Mouse (Mus musculus): Measurements from ENCODE around the gene Efna1. TPM values are rescaled to one million over a fixed set of nuclear protein-coding genes. Genes with fewer than 3 reads are reported as not detected.

Gene Efna1
- polyA plus RNA-seq, 1 experiment from 2014 or later, result 33.0 TPM

GRCm38 (mm10) chr3:89243609-89244008 is 37.3 kb downstream of the Efna1 start:
- peaks cover 21% of the 10 kb centered on the region for H3K27me3 ChIP-seq (ENCODE audit: control insufficient read depth, insufficient read depth, low read length)
- peak overlapping the region; percentile 44 for H3K4me2 ChIP-seq
- no peaks in the 10 kb centered on the region; the same call in 1 of the 2 replicates for H3K36me3 ChIP-seq (ENCODE audit: control insufficient read depth, insufficient read depth, low read length)
- H3K4me3 ChIP-seq (ENCODE audit: low read depth, low read length), result peak overlapping the region; percentile 14; the same call in 1 of the 2 replicates
- no peak overlapping the region for H3K27ac ChIP-seq (ENCODE audit: low read depth, low read length)
- no peak for ATAC-seq (replicated peaks; ENCODE audit: insufficient number of reproducible peaks, low FRiP score, low TSS enrichment)
- H3K9me3 ChIP-seq (replicated peaks; ENCODE audit: control insufficient read depth, low read length), result no peaks in the 10 kb centered on the region
- peaks cover 22% of the 10 kb centered on the region for H3K4me1 ChIP-seq (ENCODE audit: control insufficient read depth, insufficient read depth, low read length)
- 14% methylated on average over 14 of the region's 14 CpGs for WGBS (ENCODE audit: insufficient replicate concordance)
- H3K9ac ChIP-seq (ENCODE audit: low read depth, low read length), result no peak overlapping the region

GRCm38 (mm10) chr3:89242331-89242895 is 38.5 kb downstream of the Efna1 start:
- WGBS (ENCODE audit: insufficient replicate concordance), result 69% methylated on average over 9 of the region's 9 CpGs
- H3K9ac ChIP-seq (ENCODE audit: low read depth, low read length), result no peak overlapping the region
- no peaks in the 10 kb centered on the region for H3K36me3 ChIP-seq (ENCODE audit: control insufficient read depth, insufficient read depth, low read length)
- ATAC-seq (replicated peaks; ENCODE audit: insufficient number of reproducible peaks, low FRiP score, low TSS enrichment), result no peak
- H3K4me2 ChIP-seq, result no peak overlapping the region
- H3K4me1 ChIP-seq (ENCODE audit: control insufficient read depth, insufficient read depth, low read length), result peaks cover 19% of the 10 kb centered on the region
- no peak overlapping the region for H3K27ac ChIP-seq (ENCODE audit: low read depth, low read length)
- H3K27me3 ChIP-seq (ENCODE audit: control insufficient read depth, insufficient read depth, low read length), result peaks cover 21% of the 10 kb centered on the region
- no peaks in the 10 kb centered on the region for H3K9me3 ChIP-seq (replicated peaks; ENCODE audit: control insufficient read depth, low read length)
- H3K4me3 ChIP-seq (ENCODE audit: low read depth, low read length), result no peak overlapping the region

- ATAC-seq (replicated peaks; ENCODE audit: insufficient number of reproducible peaks, low FRiP score, low TSS enrichment), result no peak
- no peak overlapping the region for H3K4me2 ChIP-seq
- no peak overlapping the region for H3K27ac ChIP-seq (ENCODE audit: low read depth, low read length)
- H3K9me3 ChIP-seq (replicated peaks; ENCODE audit: control insufficient read depth, low read length), result no peaks in the 10 kb centered on the region
- 67% methylated on average over 12 of the region's 12 CpGs for WGBS (ENCODE audit: insufficient replicate concordance)
- no peaks in the 10 kb centered on the region for H3K4me1 ChIP-seq (ENCODE audit: control insufficient read depth, insufficient read depth, low read length)
- H3K4me3 ChIP-seq (ENCODE audit: low read depth, low read length), result no peak overlapping the region
- no peaks in the 10 kb centered on the region for H3K36me3 ChIP-seq (ENCODE audit: control insufficient read depth, insufficient read depth, low read length)
- peaks cover 7% of the 10 kb centered on the region for H3K27me3 ChIP-seq (ENCODE audit: control insufficient read depth, insufficient read depth, low read length)
- H3K9ac ChIP-seq (ENCODE audit: low read depth, low read length), result no peak overlapping the region
These were observed 42.4 kb downstream of the Efna1 start for GRCm38 (mm10) chr3:89238494-89238893.

GRCm38 (mm10) chr3:89237682-89238081 is 43.3 kb downstream of the Efna1 start:
- H3K4me3 ChIP-seq (ENCODE audit: low read depth, low read length), result no peak overlapping the region

GRCm38 (mm10) chr3:89236516-89236915 is 44.4 kb downstream of the Efna1 start:
- no peak overlapping the region for H3K4me2 ChIP-seq
- 84% methylated on average over 10 of the region's 10 CpGs for WGBS (ENCODE audit: insufficient replicate concordance)
- no peak overlapping the region for H3K27ac ChIP-seq (ENCODE audit: low read depth, low read length)
- H3K27me3 ChIP-seq (ENCODE audit: control insufficient read depth, insufficient read depth, low read length), result peaks cover 7% of the 10 kb centered on the region
- no peak for ATAC-seq (replicated peaks; ENCODE audit: insufficient number of reproducible peaks, low FRiP score, low TSS enrichment)
- no peak overlapping the region for H3K9ac ChIP-seq (ENCODE audit: low read depth, low read length)
- H3K9me3 ChIP-seq (replicated peaks; ENCODE audit: control insufficient read depth, low read length), result no peaks in the 10 kb centered on the region
- H3K36me3 ChIP-seq (ENCODE audit: control insufficient read depth, insufficient read depth, low read length), result no peaks in the 10 kb centered on the region
- no peaks in the 10 kb centered on the region for H3K4me1 ChIP-seq (ENCODE audit: control insufficient read depth, insufficient read depth, low read length)
- no peak overlapping the region for H3K4me3 ChIP-seq (ENCODE audit: low read depth, low read length)

More at GRCm38 (mm10) chr3:89237682-89238081, 43.3 kb downstream of the Efna1 start:
- peaks cover 7% of the 10 kb centered on the region for H3K27me3 ChIP-seq (ENCODE audit: control insufficient read depth, insufficient read depth, low read length)
- no peaks in the 10 kb centered on the region for H3K36me3 ChIP-seq (ENCODE audit: control insufficient read depth, insufficient read depth, low read length)
- no peak overlapping the region for H3K9ac ChIP-seq (ENCODE audit: low read depth, low read length)
- no peaks in the 10 kb centered on the region for H3K4me1 ChIP-seq (ENCODE audit: control insufficient read depth, insufficient read depth, low read length)
- ATAC-seq (replicated peaks; ENCODE audit: insufficient number of reproducible peaks, low FRiP score, low TSS enrichment), result no peak
- H3K9me3 ChIP-seq (replicated peaks; ENCODE audit: control insufficient read depth, low read length), result no peaks in the 10 kb centered on the region
- H3K27ac ChIP-seq (ENCODE audit: low read depth, low read length), result no peak overlapping the region
- H3K4me2 ChIP-seq, result no peak overlapping the region
- 91% methylated on average over 21 of the region's 21 CpGs for WGBS (ENCODE audit: insufficient replicate concordance)

GRCm38 (mm10) chr3:89233562-89234110 is 47.3 kb downstream of the Efna1 start:
- H3K9me3 ChIP-seq (replicated peaks; ENCODE audit: control insufficient read depth, low read length), result no peaks in the 10 kb centered on the region
- H3K36me3 ChIP-seq (ENCODE audit: control insufficient read depth, insufficient read depth, low read length), result no peaks in the 10 kb centered on the region
- H3K9ac ChIP-seq (ENCODE audit: low read depth, low read length), result no peak overlapping the region
- no peak overlapping the region for H3K4me3 ChIP-seq (ENCODE audit: low read depth, low read length)
- ATAC-seq (replicated peaks; ENCODE audit: insufficient number of reproducible peaks, low FRiP score, low TSS enrichment), result no peak
- H3K27me3 ChIP-seq (ENCODE audit: control insufficient read depth, insufficient read depth, low read length), result peaks cover 24% of the 10 kb centered on the region
- H3K4me2 ChIP-seq, result peak overlapping the region; percentile 23; the same call in 1 of the 2 replicates
- 70% methylated on average over 14 of the region's 14 CpGs for WGBS (ENCODE audit: insufficient replicate concordance)
- H3K4me1 ChIP-seq (ENCODE audit: control insufficient read depth, insufficient read depth, low read length), result peaks cover under 1% of the 10 kb centered on the region; the same call in 1 of the 2 replicates
- no peak overlapping the region for H3K27ac ChIP-seq (ENCODE audit: low read depth, low read length)

- H3K4me1 ChIP-seq (ENCODE audit: control insufficient read depth, insufficient read depth, low read length), result peaks cover 7% of the 10 kb centered on the region; the same call in 1 of the 2 replicates
- peaks cover 24% of the 10 kb centered on the region for H3K27me3 ChIP-seq (ENCODE audit: control insufficient read depth, insufficient read depth, low read length)
- no peak overlapping the region for H3K4me2 ChIP-seq
- ATAC-seq (replicated peaks; ENCODE audit: insufficient number of reproducible peaks, low FRiP score, low TSS enrichment), result no peak
- no peak overlapping the region for H3K9ac ChIP-seq (ENCODE audit: low read depth, low read length)
- H3K9me3 ChIP-seq (replicated peaks; ENCODE audit: control insufficient read depth, low read length), result no peaks in the 10 kb centered on the region
- no peak overlapping the region for H3K27ac ChIP-seq (ENCODE audit: low read depth, low read length)
- no peaks in the 10 kb centered on the region for H3K36me3 ChIP-seq (ENCODE audit: control insufficient read depth, insufficient read depth, low read length)
- 62% methylated on average over 6 of the region's 6 CpGs for WGBS (ENCODE audit: insufficient replicate concordance)
- no peak overlapping the region for H3K4me3 ChIP-seq (ENCODE audit: low read depth, low read length)
These were observed 48.3 kb downstream of the Efna1 start for GRCm38 (mm10) chr3:89232614-89233013.

- no peak overlapping the region for H3K4me3 ChIP-seq (ENCODE audit: low read depth, low read length)
- 70% methylated on average over 16 of the region's 16 CpGs for WGBS (ENCODE audit: insufficient replicate concordance)
- no peak overlapping the region for H3K27ac ChIP-seq (ENCODE audit: low read depth, low read length)
- H3K9me3 ChIP-seq (replicated peaks; ENCODE audit: control insufficient read depth, low read length), result no peaks in the 10 kb centered on the region
- no peaks in the 10 kb centered on the region for H3K36me3 ChIP-seq (ENCODE audit: control insufficient read depth, insufficient read depth, low read length)
- no peak overlapping the region for H3K9ac ChIP-seq (ENCODE audit: low read depth, low read length)
- ATAC-seq (replicated peaks; ENCODE audit: insufficient number of reproducible peaks, low FRiP score, low TSS enrichment), result no peak
- H3K4me2 ChIP-seq, result no peak overlapping the region
- H3K4me1 ChIP-seq (ENCODE audit: control insufficient read depth, insufficient read depth, low read length), result peaks cover 9% of the 10 kb centered on the region; the same call in 1 of the 2 replicates
- H3K27me3 ChIP-seq (ENCODE audit: control insufficient read depth, insufficient read depth, low read length), result peaks cover 24% of the 10 kb centered on the region
These were observed 49.1 kb downstream of the Efna1 start for GRCm38 (mm10) chr3:89231772-89232275.

All from heart, embryonic 11.5 days (tissue).